Mouse (Mus musculus): ENCODE data around the gene Adgrl4.

The Adgrl4 gene

GRCm38 (mm10) chr3:151488853-151489252 is 51.2 kb downstream of the Adgrl4 start:
- DNase-seq (ENCODE audit: low spot score), result no peak

GRCm38 (mm10) chr3:151505606-151506005 is 67.9 kb downstream of the Adgrl4 start:
- DNase-seq (ENCODE audit: low spot score), result no peak

GRCm38 (mm10) chr3:151511184-151511583 is 73.5 kb downstream of the Adgrl4 start:
- no peak for DNase-seq (ENCODE audit: low spot score)

- DNase-seq (ENCODE audit: low spot score), result no peak
Observed at GRCm38 (mm10) chr3:151547182-151547581, 109.5 kb downstream of the Adgrl4 start.

- no peak for DNase-seq (ENCODE audit: low spot score)
Observed at GRCm38 (mm10) chr3:151551002-151551401, 113.3 kb downstream of the Adgrl4 start.

GRCm38 (mm10) chr3:151556635-151557034 is 118.9 kb downstream of the Adgrl4 start:
- DNase-seq (ENCODE audit: low spot score), result no peak

GRCm38 (mm10) chr3:151557125-151557524 is 119.4 kb downstream of the Adgrl4 start:
- no peak for DNase-seq (ENCODE audit: low spot score)

GRCm38 (mm10) chr3:151557607-151558006 is 119.9 kb downstream of the Adgrl4 start:
- DNase-seq (ENCODE audit: low spot score), result no peak

- DNase-seq (ENCODE audit: low spot score), result no peak
Observed at GRCm38 (mm10) chr3:151558374-151558773, 120.7 kb downstream of the Adgrl4 start.

- no peak for DNase-seq (ENCODE audit: low spot score)
Observed at GRCm38 (mm10) chr3:151565664-151566621, 128.3 kb downstream of the Adgrl4 start.

- no peak for DNase-seq (ENCODE audit: low spot score)
Observed at GRCm38 (mm10) chr3:151566629-151567028, 128.9 kb downstream of the Adgrl4 start.

- DNase-seq (ENCODE audit: low spot score), result no peak
Observed at GRCm38 (mm10) chr3:151567541-151567940, 129.9 kb downstream of the Adgrl4 start.

- no peak for DNase-seq (ENCODE audit: low spot score)
Observed at GRCm38 (mm10) chr3:151572089-151572488, 134.4 kb downstream of the Adgrl4 start.

- no peak for DNase-seq (ENCODE audit: low spot score)
Observed at GRCm38 (mm10) chr3:151575292-151575691, 137.6 kb downstream of the Adgrl4 start.

- DNase-seq (ENCODE audit: low spot score), result no peak
Observed at GRCm38 (mm10) chr3:151576155-151576554, 138.5 kb downstream of the Adgrl4 start.

- DNase-seq (ENCODE audit: low spot score), result no peak
Observed at GRCm38 (mm10) chr3:151591904-151592303, 154.2 kb downstream of the Adgrl4 start.

All from testis, postnatal 10 days (tissue).